Mouse (Mus musculus) lung, postnatal 10 days (tissue): Measurements from ENCODE around the gene Sept3.

ENCODE experiments used
- DNase-seq: peaks from one replicate; pipeline ENCODE4 v3.0.0; 2021

Sept3 gene

DNA sequence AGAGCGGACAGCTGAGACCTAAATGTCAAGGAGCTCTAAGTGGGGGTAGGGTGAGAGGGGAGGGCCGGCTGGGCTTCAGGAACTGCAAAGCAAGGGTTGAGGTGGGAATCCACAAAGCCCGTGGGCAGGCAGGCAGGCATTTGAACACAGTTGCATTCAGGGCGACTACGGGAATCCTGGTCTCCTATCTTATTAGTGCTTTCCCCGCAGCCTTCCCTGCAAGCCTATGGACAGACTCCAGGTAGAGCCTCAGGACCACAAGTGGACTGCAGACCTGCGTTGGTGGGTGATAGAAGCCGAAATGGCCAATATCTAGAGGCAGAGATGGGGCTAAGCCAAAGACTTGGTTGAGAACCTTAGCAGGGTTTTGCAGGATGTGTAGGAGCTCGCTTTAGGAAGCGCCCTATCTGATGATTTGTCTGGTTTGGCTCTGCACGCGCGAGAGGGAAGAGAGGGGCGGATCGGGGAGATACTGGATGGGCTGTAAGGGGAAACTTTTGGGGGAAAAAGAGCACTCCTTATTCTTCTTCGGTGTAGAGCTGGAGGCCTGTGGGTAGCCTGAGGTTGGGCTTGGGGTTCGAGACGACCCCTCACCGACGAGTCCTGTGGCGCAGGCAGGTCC lies 65.8 kb downstream of the Sept3 start:
- DNase-seq: peak; percentile 41

DNA sequence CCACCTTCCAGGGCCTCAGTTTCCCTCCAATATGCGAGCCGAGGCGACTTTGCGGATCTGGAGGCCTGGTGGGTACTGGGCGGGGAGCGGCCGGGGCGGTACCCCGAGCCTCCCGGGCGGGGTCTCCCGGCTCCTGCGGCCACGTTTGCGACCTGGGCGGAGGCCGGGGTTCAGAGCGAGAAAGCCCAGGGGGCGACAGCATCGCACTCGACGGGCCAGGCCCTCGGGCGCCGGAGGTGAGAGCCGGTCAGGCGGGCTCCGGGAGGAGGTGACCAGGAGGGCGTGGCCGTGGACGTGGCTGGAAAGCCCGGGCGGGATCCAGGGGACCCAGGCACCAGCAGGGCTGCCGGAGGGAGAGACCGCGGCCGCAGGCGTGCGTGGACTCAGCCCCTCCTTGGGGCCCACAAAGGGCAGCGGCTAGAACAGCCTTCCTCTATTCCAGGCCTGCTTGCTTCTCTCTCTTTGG lies 66.4 kb downstream of the Sept3 start:
- DNase-seq: peak; percentile 77

- no peak for DNase-seq
These were observed 67.2 kb downstream of the Sept3 start for GRCm38 (mm10) chr15:82341675-82342542.

DNA sequence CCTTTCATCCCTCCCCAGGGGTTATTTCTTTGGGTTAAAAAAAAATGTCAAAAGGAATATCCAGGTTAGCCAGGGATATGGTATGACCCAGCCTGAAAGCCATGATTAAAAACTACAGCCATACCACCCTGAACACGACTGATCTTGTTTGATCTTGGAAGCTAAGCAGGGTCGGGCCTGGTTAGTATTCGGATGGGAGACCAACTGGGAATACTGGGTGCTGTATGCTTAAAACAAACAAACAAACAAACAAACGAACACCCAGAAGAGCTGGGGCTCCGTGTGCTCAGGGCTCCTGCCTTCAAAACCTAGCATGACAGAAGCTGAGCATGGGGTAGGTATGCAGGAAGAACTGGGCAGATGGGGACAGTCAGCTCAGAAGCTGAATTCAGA lies 67.8 kb downstream of the Sept3 start:
- DNase-seq: no peak

- no peak for DNase-seq
These were observed 68.9 kb downstream of the Sept3 start for GRCm38 (mm10) chr15:82343368-82344287.
